Mouse (Mus musculus) liver, embryonic 13.5 days (tissue): ENCODE data around the gene Spata17. TPM values are rescaled to one million over a fixed set of nuclear protein-coding genes. Genes with fewer than 3 reads are reported as not detected.

Source experiments
- ATAC-seq: fragments of 200-750 bp; cut with Nextera tagmentation; 2 replicates; pipeline ENCODE4 v1.8.0; 2017; ENCODE audit warnings: low read depth, mild to moderate bottlenecking, moderate number of reproducible peaks, moderate library complexity
- DNase-seq: peaks from one replicate; pipeline ENCODE4 v3.0.0; 2022
- H3K27ac ChIP-seq: fragments of 300-500 bp; sonication (generic); 2 replicates; pipeline ENCODE4 v1.5.1; 2015; ENCODE audit warnings: moderate library complexity, mild to moderate bottlenecking, inconsistent platforms
- H3K27me3 ChIP-seq: fragments of 300-500 bp; sonication (generic); 2 replicates; pipeline ENCODE4 v1.6.1; 2015; ENCODE audit warnings: mild to moderate bottlenecking, inconsistent platforms
- H3K36me3 ChIP-seq: fragments of 300-500 bp; sonication (generic); 2 replicates; pipeline ENCODE4 v1.6.1; 2015; ENCODE audit warnings: mild to moderate bottlenecking, inconsistent platforms
- H3K4me1 ChIP-seq: fragments of 300-500 bp; sonication (generic); replicated peaks from 2 replicates; pipeline ENCODE4 v1.6.1; 2015; ENCODE audit warnings: inconsistent platforms
- H3K4me2 ChIP-seq: fragments of 300-500 bp; sonication (generic); 2 replicates; pipeline ENCODE4 v1.6.1; 2015; ENCODE audit warnings: inconsistent platforms, mild to moderate bottlenecking, moderate library complexity
- H3K4me3 ChIP-seq: fragments of 300-500 bp; sonication (generic); replicated peaks from 2 replicates; pipeline ENCODE4 v1.5.1; 2015; ENCODE audit warnings: mild to moderate bottlenecking, inconsistent platforms
- H3K9ac ChIP-seq: fragments of 300-500 bp; sonication (generic); 2 replicates; pipeline ENCODE4 v1.6.1; 2015; ENCODE audit warnings: mild to moderate bottlenecking, inconsistent platforms
- H3K9me3 ChIP-seq: fragments of 300-500 bp; sonication (generic); replicated peaks from 2 replicates; pipeline ENCODE4 v1.6.1; 2016; ENCODE audit warnings: inconsistent platforms
- WGBS: fragments of 180-500 bp; shearing (Covaris S2); methylation state at CpG from one replicate; pipeline ENCODE4 v1.1.7; 2015; ENCODE audit not compliant: insufficient replicate concordance; 5-methylcytosine and 5-hydroxymethylcytosine counted together
- polyA plus RNA-seq: library from polyadenylated mRNA; unstranded; fragments of >200 nt; fragmentation: Nextera tagmentation; extraction: Ambion mirVana; gene quantifications from 2 replicates; pipeline ENCODE4 v1.2.1, GENCODE M21; 2015

Spata17 gene
- polyA plus RNA-seq, 1 experiment from 2014 or later: 0.21 TPM

- H3K27ac ChIP-seq: no peak overlapping the region
- H3K27me3 ChIP-seq: no peaks in the 10 kb centered on the region
- DNase-seq (no peak), ATAC-seq (no peak)
- 88% methylated on average over 5 of the region's 5 CpGs for WGBS
- H3K36me3 ChIP-seq: peaks cover 23% of the 10 kb centered on the region
- no peak overlapping the region for H3K4me3 ChIP-seq
- H3K4me1 ChIP-seq: peaks cover 20% of the 10 kb centered on the region
- no peaks in the 10 kb centered on the region for H3K9me3 ChIP-seq
- no peak overlapping the region for H3K4me2 ChIP-seq
- no peak overlapping the region for H3K9ac ChIP-seq
These were observed 15.0 kb upstream of the Spata17 start for GRCm38 (mm10) chr1:187230255-187230654.

- Histone ChIP-seq H3K9ac (no peak overlapping the region), H3K27me3 (no peaks in the 10 kb centered on the region), H3K4me1 (peaks cover 20% of the 10 kb centered on the region), H3K4me3 (no peak overlapping the region), H3K36me3 (peaks cover 23% of the 10 kb centered on the region), H3K9me3 (no peaks in the 10 kb centered on the region), H3K4me2 (no peak overlapping the region), H3K27ac (no peak overlapping the region)
- no peak for DNase-seq
- 79% methylated on average over 13 of the region's 13 CpGs for WGBS
- ATAC-seq: no peak
These were observed 13.3 kb upstream of the Spata17 start for GRCm38 (mm10) chr1:187228414-187229146.

GRCm38 (mm10) chr1:187226328-187227025, 11.2 kb upstream of the Spata17 start:
- Histone ChIP-seq H3K4me1 (peaks cover 20% of the 10 kb centered on the region), H3K27me3 (no peaks in the 10 kb centered on the region), H3K36me3 (peaks cover 16% of the 10 kb centered on the region), H3K27ac (peak overlapping the region; percentile 25; the same call in 1 of the 2 replicates), H3K9me3 (no peaks in the 10 kb centered on the region), H3K4me2 (no peak overlapping the region), H3K4me3 (no peak overlapping the region), H3K9ac (no peak overlapping the region)
- DNase-seq (no peak), ATAC-seq (peak; percentile 52)
- WGBS: 59% methylated on average over 11 of the region's 11 CpGs

- no peak for DNase-seq
- ATAC-seq: no peak
- Histone ChIP-seq H3K27ac (no peak overlapping the region), H3K9me3 (no peaks in the 10 kb centered on the region), H3K9ac (no peak overlapping the region), H3K36me3 (peaks cover 8% of the 10 kb centered on the region), H3K4me2 (no peak overlapping the region), H3K4me3 (no peak overlapping the region), H3K4me1 (peaks cover 20% of the 10 kb centered on the region), H3K27me3 (no peaks in the 10 kb centered on the region)
- WGBS: 65% methylated on average over 6 of the region's 6 CpGs
These were observed 5.5 kb upstream of the Spata17 start for GRCm38 (mm10) chr1:187220756-187221155.

- Histone ChIP-seq H3K36me3 (no peaks in the 10 kb centered on the region), H3K4me1 (peaks cover 19% of the 10 kb centered on the region), H3K27me3 (no peaks in the 10 kb centered on the region), H3K9ac (no peak overlapping the region), H3K27ac (no peak overlapping the region), H3K4me2 (no peak overlapping the region), H3K4me3 (no peak overlapping the region), H3K9me3 (no peaks in the 10 kb centered on the region)
- DNase-seq: no peak
- no peak for ATAC-seq
- WGBS: 55% methylated on average over 9 of the region's 9 CpGs
These were observed 1.6 kb upstream of the Spata17 start for GRCm38 (mm10) chr1:187216620-187217410.

- H3K4me2 ChIP-seq: no peak overlapping the region
- no peak overlapping the region for H3K27ac ChIP-seq
- H3K4me3 ChIP-seq: no peak overlapping the region
- WGBS: 62% methylated on average over 4 of the region's 4 CpGs
- no peaks in the 10 kb centered on the region for H3K9me3 ChIP-seq
- H3K9ac ChIP-seq: no peak overlapping the region
- no peak for ATAC-seq
- no peaks in the 10 kb centered on the region for H3K27me3 ChIP-seq
- H3K36me3 ChIP-seq: no peaks in the 10 kb centered on the region
- H3K4me1 ChIP-seq: peaks cover under 1% of the 10 kb centered on the region
- DNase-seq: no peak
These were observed 4.5 kb downstream of the Spata17 start for GRCm38 (mm10) chr1:187210736-187211135.

GRCm38 (mm10) chr1:187209496-187209895, 5.8 kb downstream of the Spata17 start:
- Histone ChIP-seq H3K27me3 (no peaks in the 10 kb centered on the region), H3K36me3 (no peaks in the 10 kb centered on the region), H3K4me3 (no peak overlapping the region), H3K4me1 (no peaks in the 10 kb centered on the region), H3K4me2 (no peak overlapping the region), H3K9ac (no peak overlapping the region), H3K9me3 (no peaks in the 10 kb centered on the region), H3K27ac (no peak overlapping the region)
- WGBS: 49% methylated on average over 4 of the region's 4 CpGs
- DNase-seq: no peak
- ATAC-seq: no peak

GRCm38 (mm10) chr1:187205506-187205905, 9.8 kb downstream of the Spata17 start:
- Histone ChIP-seq H3K4me1 (no peaks in the 10 kb centered on the region), H3K9ac (no peak overlapping the region), H3K4me2 (no peak overlapping the region), H3K4me3 (no peak overlapping the region), H3K9me3 (no peaks in the 10 kb centered on the region), H3K36me3 (no peaks in the 10 kb centered on the region), H3K27me3 (no peaks in the 10 kb centered on the region), H3K27ac (no peak overlapping the region)
- no peak for DNase-seq
- ATAC-seq: no peak
- WGBS: 61% methylated on average over 6 of the region's 6 CpGs

GRCm38 (mm10) chr1:187178546-187178945, 36.7 kb downstream of the Spata17 start:
- 49% methylated on average over 1 of the region's 1 CpGs for WGBS
- DNase-seq (no peak), ATAC-seq (no peak)

GRCm38 (mm10) chr1:187175991-187176390, 39.3 kb downstream of the Spata17 start:
- ATAC-seq: no peak
- WGBS: 63% methylated on average over 1 of the region's 1 CpGs
- no peak for DNase-seq
- H3K9me3 ChIP-seq: no peaks in the 10 kb centered on the region
- H3K27ac ChIP-seq: no peak overlapping the region
- no peaks in the 10 kb centered on the region for H3K4me1 ChIP-seq
- H3K9ac ChIP-seq: no peak overlapping the region
- no peak overlapping the region for H3K4me3 ChIP-seq
- H3K4me2 ChIP-seq: no peak overlapping the region
- H3K27me3 ChIP-seq: no peaks in the 10 kb centered on the region
- H3K36me3 ChIP-seq: no peaks in the 10 kb centered on the region

More at GRCm38 (mm10) chr1:187178546-187178945, 36.7 kb downstream of the Spata17 start:
- no peaks in the 10 kb centered on the region for H3K27me3 ChIP-seq
- H3K4me2 ChIP-seq: no peak overlapping the region
- no peaks in the 10 kb centered on the region for H3K4me1 ChIP-seq
- H3K27ac ChIP-seq: no peak overlapping the region
- H3K4me3 ChIP-seq: no peak overlapping the region
- no peaks in the 10 kb centered on the region for H3K36me3 ChIP-seq
- no peak overlapping the region for H3K9ac ChIP-seq
- no peaks in the 10 kb centered on the region for H3K9me3 ChIP-seq

GRCm38 (mm10) chr1:187170361-187170760, 44.9 kb downstream of the Spata17 start:
- 39% methylated on average over 3 of the region's 3 CpGs for WGBS
- H3K9me3 ChIP-seq: no peaks in the 10 kb centered on the region
- ATAC-seq (no peak), DNase-seq (no peak)
- no peak overlapping the region for H3K27ac ChIP-seq
- no peak overlapping the region for H3K4me3 ChIP-seq
- no peak overlapping the region for H3K4me2 ChIP-seq
- H3K9ac ChIP-seq: no peak overlapping the region
- no peaks in the 10 kb centered on the region for H3K36me3 ChIP-seq
- H3K27me3 ChIP-seq: no peaks in the 10 kb centered on the region
- no peaks in the 10 kb centered on the region for H3K4me1 ChIP-seq
